Mouse (Mus musculus) erythroblast, embryonic 14.5 days (primary cell): Measurements from ENCODE around the gene Trmt10c.

Experiments used
- GATA1 ChIP-seq: IDR thresholded peaks from 2 replicates; pipeline ENCODE4 v1.6.1; 2012; ENCODE audit warnings: low read length, inconsistent platforms, mixed read lengths
- TAL1 ChIP-seq: IDR thresholded peaks from 3 replicates; pipeline ENCODE4 v1.6.1; 2012; ENCODE audit warnings: low read length, inconsistent platforms, mixed read lengths

DNA sequence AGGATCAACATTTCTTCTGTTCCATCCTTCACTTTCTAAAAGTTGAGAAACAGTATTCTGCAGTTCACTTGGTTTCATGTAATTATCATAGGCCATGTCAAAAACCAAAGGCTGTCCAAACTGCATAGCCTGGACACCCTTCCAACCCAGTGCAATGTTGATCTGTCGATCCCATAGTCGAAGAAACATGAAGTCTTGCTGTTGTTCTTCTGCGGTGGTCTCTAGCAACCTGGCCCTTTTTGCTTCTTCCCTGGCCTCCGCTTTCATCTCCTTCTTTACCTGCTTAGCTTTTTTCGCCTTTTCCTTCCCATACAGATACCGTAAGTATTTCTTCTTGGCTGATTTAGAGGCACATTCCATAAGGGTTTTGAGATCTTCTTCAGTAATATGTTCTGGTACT lies 3.1 kb downstream of the Trmt10c start:
- TF ChIP-seq TAL1 (no peak), GATA1 (no peak)
